Mouse (Mus musculus) adrenal gland, postnatal 10 days (tissue): Measurements from ENCODE around the gene Sart1. TPM values are rescaled to one million over a fixed set of nuclear protein-coding genes. Genes with fewer than 3 reads are reported as not detected.
A peak's percentile ranks its signal among the peaks of the same experiment; 100 is the strongest.
"Not testable (repeated sequence)": the region's sequence is repeated elsewhere in the genome, so short reads cannot be mapped to it uniquely, and the experiment has no call there.

Experiments
- DNase-seq: peaks from one replicate; pipeline ENCODE4 v3.0.0; 2021; ENCODE audit warnings: mixed read lengths
- total RNA-seq, 2 experiments: library from RNA; stranded (reverse); gene quantifications; 2 replicates each; pipeline ENCODE4 v1.2.3; 2021

Gene Sart1
- total RNA-seq, 2 experiments from 2014 or later: 63.6 to 65.1 TPM

GRCm38 (mm10) chr19:5414534-5414957, 26.0 kb upstream of the Sart1 start:
- no peak for DNase-seq

DNA sequence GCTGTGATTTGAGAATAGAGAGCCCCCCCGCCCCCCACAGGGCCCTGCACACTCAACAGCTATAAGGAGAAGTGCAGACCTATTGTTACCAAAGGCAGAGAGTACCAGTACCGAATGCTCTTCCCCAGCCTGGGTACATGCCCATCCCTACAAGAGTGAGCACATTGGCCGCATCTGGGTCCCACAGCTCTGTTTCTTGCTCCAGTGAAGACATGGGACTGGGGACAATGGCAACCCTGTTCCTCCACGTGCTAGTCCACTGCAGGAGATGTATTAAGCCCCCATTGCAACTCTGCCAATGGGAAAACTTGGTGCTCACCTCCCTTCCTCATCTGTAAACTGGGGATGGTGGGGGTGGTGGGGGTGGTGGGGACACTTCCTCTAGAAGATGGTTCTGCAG, 25.3 kb upstream of the Sart1 start:
- DNase-seq: no peak

GRCm38 (mm10) chr19:5411961-5412360, 23.5 kb upstream of the Sart1 start:
- DNase-seq: no peak

DNA sequence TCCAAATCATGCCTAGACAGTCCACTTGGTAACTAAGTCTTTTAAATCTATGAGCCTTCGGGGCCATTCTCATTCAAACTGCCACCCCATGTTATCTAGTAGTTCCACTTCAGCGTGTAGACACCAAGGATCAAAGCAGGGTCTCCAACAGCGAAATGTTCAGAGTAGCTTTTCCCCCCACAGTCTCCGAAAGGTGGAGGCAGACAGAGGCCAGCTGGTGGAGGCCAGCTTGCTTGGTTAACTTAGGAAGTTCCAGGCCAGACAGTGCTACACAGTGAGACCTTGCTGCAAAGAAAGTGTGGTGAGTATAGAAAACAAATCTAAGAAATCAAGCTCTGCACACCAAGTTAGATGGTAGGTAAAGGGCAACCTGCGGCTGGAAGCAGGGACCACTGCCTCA, 22.1 kb upstream of the Sart1 start:
- no peak for DNase-seq

DNA sequence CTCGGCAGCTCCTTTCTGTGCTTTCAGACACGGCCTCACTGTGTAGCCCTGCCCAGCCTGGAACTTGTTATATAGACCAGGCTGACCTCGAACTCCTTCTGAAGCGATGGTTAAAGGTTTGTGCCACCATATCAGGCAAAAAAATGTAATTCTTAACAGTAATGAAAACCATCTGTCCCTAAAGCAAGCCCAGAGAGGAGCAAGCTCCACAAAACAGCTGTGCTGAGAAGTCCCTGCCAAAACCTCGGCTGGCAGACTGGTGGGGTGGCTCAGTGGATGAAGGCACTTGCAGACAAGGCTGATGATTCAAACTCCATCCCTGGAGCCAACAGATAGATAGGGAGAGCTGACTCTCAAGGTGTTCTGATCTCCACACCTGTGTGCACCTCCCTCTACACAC, 20.6 kb upstream of the Sart1 start:
- DNase-seq: no peak

GRCm38 (mm10) chr19:5408057-5409001, 19.8 kb upstream of the Sart1 start:
- peak; percentile 60 for DNase-seq

GRCm38 (mm10) chr19:5407133-5407532, 18.6 kb upstream of the Sart1 start:
- DNase-seq: peak; percentile 73

DNA sequence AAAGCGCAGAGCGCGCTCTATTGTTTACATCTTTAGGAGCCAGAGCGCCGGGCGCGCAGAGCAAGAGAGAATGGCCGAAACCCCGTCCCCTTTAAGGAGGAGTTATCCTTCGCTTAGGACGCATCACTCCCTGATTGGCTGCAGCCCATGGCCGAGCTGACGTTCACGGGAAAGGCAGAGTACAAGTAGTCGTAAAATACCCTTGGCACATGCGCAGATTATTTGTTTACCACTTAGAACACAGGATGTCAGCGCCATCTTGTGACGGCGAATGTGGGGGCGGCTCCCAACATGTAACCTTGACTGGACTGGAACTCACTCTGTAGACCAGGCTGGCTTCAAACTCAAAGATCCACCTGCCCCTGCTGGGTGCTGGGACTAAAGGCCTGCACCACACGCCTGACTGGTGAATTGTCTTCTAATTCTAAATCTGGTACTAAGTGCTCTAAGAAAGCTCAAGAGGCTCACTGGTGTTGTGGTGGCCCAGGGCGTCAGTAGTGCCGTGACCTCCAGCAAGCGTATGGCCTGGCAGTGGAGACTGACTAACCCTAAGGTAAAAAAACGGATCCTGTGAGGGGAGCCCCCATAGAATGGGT, 18.1 kb upstream of the Sart1 start:
- DNase-seq: peak; percentile 55

- DNase-seq: no peak
Observed at GRCm38 (mm10) chr19:5405924-5406323, 17.4 kb upstream of the Sart1 start.

DNA sequence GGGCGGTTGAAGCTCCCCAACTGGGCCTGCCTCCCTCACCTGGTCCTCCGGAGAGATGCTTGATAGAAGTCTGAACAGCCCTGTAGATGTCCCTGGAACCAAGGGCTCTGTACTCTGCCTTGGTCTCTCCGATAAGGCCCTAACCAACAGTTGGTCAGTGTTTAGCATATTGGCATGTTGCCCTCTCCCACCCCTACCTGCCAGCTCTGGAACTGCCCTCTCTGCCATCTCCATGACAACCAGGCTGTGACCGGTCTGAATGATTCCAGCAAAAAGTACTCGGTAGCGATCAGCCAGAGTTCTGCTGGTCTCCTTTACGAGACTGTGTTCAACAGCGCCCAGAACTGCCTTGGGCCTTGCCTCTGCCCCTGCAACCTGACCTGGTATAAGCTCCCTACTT, 13.8 kb upstream of the Sart1 start, which contains the start of gene Tsga10ip:
TSS of gene Tsga10ip (minus strand) at position 234 of the 400 bp plus-strand sequence.
- DNase-seq: no peak

- not testable (repeated sequence) for DNase-seq
Observed at GRCm38 (mm10) chr19:5401073-5401472, 12.6 kb upstream of the Sart1 start.

DNA sequence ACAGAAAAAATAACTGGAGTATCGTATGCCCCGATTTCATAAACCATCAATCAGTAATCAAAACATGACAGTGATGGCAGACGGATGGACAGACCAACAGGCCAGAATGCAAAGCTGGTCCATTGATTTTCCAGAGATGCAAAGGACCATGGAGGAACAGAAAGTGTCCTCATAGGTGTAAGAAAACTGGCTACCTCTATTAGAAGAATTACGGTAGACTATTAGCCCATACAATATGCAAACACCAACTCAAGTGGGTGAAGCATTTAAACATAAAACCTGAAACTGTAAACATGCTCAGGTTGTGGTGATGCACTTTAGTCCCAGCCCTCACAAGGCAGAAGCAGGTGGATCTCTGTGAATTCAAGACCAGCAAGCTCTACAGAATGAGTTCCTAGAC, 6.9 kb upstream of the Sart1 start:
- DNase-seq: no peak

GRCm38 (mm10) chr19:5394168-5394567, 5.7 kb upstream of the Sart1 start:
- DNase-seq: no peak

DNA sequence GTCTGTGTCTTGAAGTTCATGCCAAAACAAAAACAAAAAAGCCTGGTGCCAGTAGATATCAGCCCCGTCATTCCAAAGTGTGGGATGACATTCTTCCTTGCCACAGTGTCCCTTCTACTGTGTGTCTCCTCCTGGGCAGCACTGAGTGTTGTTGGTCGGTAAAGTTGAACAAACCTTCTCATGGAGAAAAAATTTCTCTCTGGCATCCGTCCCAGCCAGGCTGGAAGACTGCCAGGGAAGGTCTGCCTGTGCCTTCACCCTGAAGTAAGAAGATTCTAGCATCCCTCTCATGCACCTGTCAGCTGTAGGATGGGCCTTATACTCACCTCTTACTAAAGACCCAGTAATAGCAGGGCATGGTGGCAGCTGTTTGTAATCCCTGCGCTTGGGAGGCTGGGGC, 4.4 kb upstream of the Sart1 start:
- peak; percentile 92 for DNase-seq

DNA sequence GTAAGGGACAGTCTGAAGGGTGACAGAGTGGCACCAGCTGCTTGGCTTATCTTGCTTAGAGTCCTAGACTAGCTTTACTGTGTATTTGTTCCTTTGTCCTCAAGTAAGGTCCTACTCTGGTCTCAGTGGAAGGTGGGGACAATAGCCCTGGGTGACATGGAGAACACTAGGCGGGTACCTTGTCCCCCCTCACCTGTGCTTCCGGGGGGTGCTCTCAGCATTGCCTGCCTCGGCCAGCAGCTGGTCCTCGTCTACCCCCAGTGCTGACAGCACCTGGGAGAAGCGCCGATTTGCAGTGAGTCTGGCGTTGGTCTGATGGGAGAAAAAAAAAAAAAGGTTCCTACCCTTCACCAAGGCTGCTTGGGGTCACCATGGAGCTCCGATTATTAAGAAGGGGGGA, 1.9 kb upstream of the Sart1 start:
- DNase-seq: no peak

- DNase-seq: peak; percentile 56
Observed at GRCm38 (mm10) chr19:5389647-5390046, 1.1 kb upstream of the Sart1 start.

DNA sequence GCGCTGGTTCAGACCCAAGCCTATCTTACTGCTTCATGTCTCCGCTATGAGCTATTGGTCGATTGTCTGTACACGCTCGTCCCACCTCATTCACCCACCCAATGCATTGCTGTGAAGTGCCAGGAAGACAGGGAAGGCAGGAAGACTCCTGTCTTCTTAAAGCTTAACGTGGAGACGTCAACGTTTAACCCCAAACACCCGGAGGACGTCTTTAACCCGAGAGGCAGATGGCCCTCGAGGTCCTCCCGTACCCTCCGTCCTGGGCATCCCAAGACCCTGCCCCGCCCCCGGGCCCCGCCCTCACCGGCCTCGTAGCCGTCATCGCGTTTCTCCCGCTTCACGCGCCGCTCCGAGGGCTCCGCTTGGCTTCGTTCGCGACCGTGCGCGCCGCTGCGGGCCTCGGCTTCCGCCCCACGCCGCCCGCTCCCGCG, 477 bp downstream of the Sart1 start:
- DNase-seq: peak; percentile 56

- DNase-seq: no peak
Observed at GRCm38 (mm10) chr19:5384715-5385114, 3.8 kb downstream of the Sart1 start.

DNA sequence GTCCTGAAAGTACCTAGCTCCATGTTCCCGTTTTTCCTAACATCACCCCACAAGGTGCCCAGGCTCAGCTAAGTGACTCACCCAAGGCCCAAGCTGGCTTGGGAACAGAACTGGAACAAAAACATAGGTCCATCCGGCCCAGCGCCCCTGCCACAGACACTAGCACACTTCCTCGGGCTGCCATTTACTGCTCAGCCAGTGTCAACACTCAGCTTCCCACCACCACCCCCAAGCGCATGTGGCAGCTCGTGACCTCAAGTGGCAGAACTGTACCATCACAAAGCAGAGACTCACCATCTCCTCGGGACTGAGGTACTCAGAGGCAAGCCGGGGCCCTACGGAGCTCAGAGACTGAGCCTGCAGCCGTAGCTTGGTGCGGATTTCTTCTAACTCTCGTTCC, 5.2 kb downstream of the Sart1 start:
- no peak for DNase-seq

DNA sequence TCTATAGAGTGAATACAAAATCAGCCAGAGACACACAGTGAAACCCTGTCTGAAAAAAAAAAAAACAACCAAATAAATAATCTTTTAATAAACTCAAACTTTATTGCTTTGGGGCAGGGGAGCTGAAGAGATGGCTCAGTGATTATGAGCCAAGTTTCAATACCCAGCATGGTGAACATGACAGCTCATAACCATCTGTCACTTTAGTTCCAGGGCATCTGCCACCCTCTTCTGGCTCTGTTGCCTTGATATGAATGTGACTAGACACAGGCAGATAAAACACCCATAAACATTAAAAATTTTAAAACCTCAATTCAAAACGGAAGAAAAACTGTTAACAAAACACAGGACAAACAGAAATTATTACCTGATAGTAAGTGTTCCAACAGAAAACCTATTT, 11.1 kb downstream of the Sart1 start:
- no peak for DNase-seq

GRCm38 (mm10) chr19:5374748-5375147, 13.8 kb downstream of the Sart1 start:
- DNase-seq: no peak

GRCm38 (mm10) chr19:5374177-5374576, 14.3 kb downstream of the Sart1 start:
- no peak for DNase-seq

GRCm38 (mm10) chr19:5372724-5373123, 15.8 kb downstream of the Sart1 start:
- DNase-seq: no peak

DNA sequence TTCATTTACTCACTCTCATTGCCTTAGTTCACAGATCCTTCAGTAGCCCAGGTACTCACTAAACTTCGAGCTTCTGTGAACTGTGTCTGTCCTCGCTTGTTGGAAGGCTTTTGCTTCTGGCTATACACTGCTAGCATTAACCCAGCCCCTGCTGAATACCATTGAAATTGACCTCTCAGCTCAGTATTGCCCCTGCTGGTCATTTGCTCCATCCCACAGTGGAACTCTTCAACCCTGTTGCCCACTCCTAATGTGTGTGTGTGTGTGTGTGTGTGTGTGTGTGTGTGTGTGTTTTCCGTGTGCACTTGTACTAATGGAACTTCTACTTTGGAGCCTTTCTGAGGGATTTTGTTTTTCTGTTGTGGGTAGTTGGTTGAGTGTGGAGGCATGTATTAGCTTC, 17.6 kb downstream of the Sart1 start:
- no peak for DNase-seq
